13 mouse cellular contexts compared by ENCODE assay signal in the genomic region with DNA sequence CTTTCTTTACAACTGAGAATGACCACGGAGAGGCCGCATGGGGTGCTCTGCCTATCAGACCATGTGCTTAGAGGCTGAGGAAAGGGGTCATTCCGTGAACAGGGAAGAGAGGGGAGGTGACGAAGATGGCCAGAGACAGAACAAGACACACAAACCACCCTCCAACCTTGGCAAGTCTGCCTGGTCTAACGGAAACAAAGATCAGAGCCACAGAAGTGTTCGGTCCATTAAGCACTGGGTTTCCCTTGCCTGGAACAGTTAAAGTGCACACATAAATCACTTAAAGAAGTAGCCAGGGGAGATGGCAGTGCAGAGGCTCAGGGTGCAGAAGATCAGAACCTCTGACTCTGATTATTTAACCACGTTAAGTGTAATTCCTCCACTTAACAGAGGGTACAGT. TPM values are rescaled to one million over a fixed set of nuclear protein-coding genes. Genes with fewer than 3 reads are reported as not detected.
DNase-seq lines count a peak whose midpoint lies in the region; ATAC-seq and TF ChIP-seq lines count a peak whose summit lies in the region.
"Had no signal": no experiment of that assay in that cellular context is flagged by ENCODE, and none has a peak within 500 bp of the region (broad histone marks: within the 10 kb centered on the region; RNA-seq: fewer than 3 reads in every experiment).

No protein-coding gene starts in this region.

- H3K36me3 ChIP-seq in hindbrain, postnatal 0 days (ENCODE audit: insufficient read depth, low read length), result no peaks in the 10 kb centered on the region
- no peaks in the 10 kb centered on the region for H3K36me3 ChIP-seq in midbrain, embryonic 13.5 days

- H3K9ac ChIP-seq in hindbrain, postnatal 0 days (replicated peaks; ENCODE audit: low read length), result no peak overlapping the region
- H3K9ac ChIP-seq in midbrain, embryonic 13.5 days (replicated peaks), result no peak overlapping the region
- H3K9ac ChIP-seq: forebrain, postnatal 0 days; liver, embryonic 14.5 days had no signal

- H3K9me3 ChIP-seq in hindbrain, postnatal 0 days (ENCODE audit: low read length), result no peaks in the 10 kb centered on the region
- no peaks in the 10 kb centered on the region for H3K9me3 ChIP-seq in midbrain, embryonic 13.5 days
- H3K9me3 ChIP-seq: G1E had no signal

- no peaks in the 10 kb centered on the region for H3K4me1 ChIP-seq in hindbrain, postnatal 0 days (ENCODE audit: insufficient read depth, low read length)
- peaks cover 9% of the 10 kb centered on the region for H3K4me1 ChIP-seq in midbrain, embryonic 13.5 days (replicated peaks)

- no peak overlapping the region for H3K27ac ChIP-seq in hindbrain, postnatal 0 days
- no peak overlapping the region for H3K27ac ChIP-seq in midbrain, embryonic 13.5 days
- H3K27ac ChIP-seq: liver, embryonic 14.5 days had no signal

- TF ChIP-seq CTCF in hindbrain, postnatal 0 days (IDR thresholded peaks at IDR 0.05; ENCODE audit: low read depth), result no peak

- H3K27me3 ChIP-seq in hindbrain, postnatal 0 days (ENCODE audit: insufficient read depth, low read length), result no peaks in the 10 kb centered on the region
- H3K27me3 ChIP-seq in midbrain, embryonic 13.5 days, result no peaks in the 10 kb centered on the region

- ATAC-seq in hindbrain, postnatal 0 days, result no peak
- ATAC-seq in midbrain, embryonic 13.5 days, result no peak
- ATAC-seq: forebrain, postnatal 0 days had no signal

- WGBS in hindbrain, postnatal 0 days, result 45% methylated on average over 7 of the region's 7 CpGs
- 56% methylated on average over 7 of the region's 7 CpGs for WGBS in midbrain, embryonic 13.5 days

- H3K4me3 ChIP-seq in hindbrain, postnatal 0 days (ENCODE audit: low read length), result no peak overlapping the region
- H3K4me3 ChIP-seq in midbrain, embryonic 13.5 days (replicated peaks), result no peak overlapping the region

- no peak overlapping the region for H3K4me2 ChIP-seq in hindbrain, postnatal 0 days (ENCODE audit: low read depth, low read length)
- H3K4me2 ChIP-seq in midbrain, embryonic 13.5 days (replicated peaks), result no peak overlapping the region

- peak; percentile 38 for DNase-seq in A20 (ENCODE audit: low read depth, low spot score)
- peak; percentile 7 to 14 for DNase-seq in B cell, adult 2 months
- DNase-seq in hindbrain, postnatal 0 days (ENCODE audit: low spot score), result peak; percentile 12
- DNase-seq in naive thymus-derived CD4-positive, alpha-beta T cell, adult 2 months (ENCODE audit: low read depth), result peak; percentile 37
- DNase-seq in T-cell, adult 2 months (ENCODE audit: low spot score), result no peak
- no peak for DNase-seq in urinary bladder, postnatal 25 days (ENCODE audit: low spot score)
- DNase-seq: cerebellum, postnatal 36 days; forebrain, postnatal 0 days; gastrocnemius, postnatal 36 days; heart, postnatal 14 days had no signal

RNA-seq across cellular contexts. Expression of gene Rsu1, which starts 37.3 kb away (rescaled TPM):
- 41.7 and 98.6 TPM in 2 replicates for total RNA-seq in hindbrain, postnatal 0 days (2014; rRNA removed)
- 93.6 and 95.7 TPM in 2 replicates for polyA plus RNA-seq in hindbrain, postnatal 0 days (2015; fragmentation: Nextera tagmentation; extraction: Ambion mirVana)
- polyA plus RNA-seq in midbrain, embryonic 13.5 days (2015; fragmentation: Nextera tagmentation; extraction: Ambion mirVana), result 49.0 and 50.8 TPM in 2 replicates

Comparison
In these comparisons a context has a peak if more than half of its experiments do, and no peak if none do; other contexts are left out.
1. DNase-seq: peak in A20 (single experiment), B cell, adult 2 months (2 of 2), hindbrain, postnatal 0 days (single experiment) and naive thymus-derived CD4-positive, alpha-beta T cell, adult 2 months (single experiment); none in T-cell, adult 2 months (single experiment) and urinary bladder, postnatal 25 days (single experiment).